Mouse (Mus musculus): ENCODE measurements around the gene Ms4a4c.

DNA sequence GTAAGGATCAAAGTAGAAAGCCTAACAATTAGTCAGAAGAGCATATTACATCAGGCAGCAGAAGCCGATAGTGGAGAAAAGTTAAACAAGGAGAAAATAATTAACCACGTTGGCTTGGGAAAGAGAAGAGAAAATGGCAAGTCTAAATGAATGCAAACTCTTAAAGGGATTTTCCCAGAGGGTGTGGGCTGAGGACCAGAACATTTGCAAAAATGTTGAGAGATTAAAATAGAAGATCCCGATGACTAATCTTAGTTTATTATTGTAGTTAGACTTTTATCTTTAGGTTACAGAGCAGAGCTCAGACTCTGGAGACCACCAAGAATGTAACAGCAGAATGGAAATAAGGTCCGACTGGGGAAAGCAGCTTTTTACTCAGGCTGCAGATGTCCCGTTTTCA lies 61.9 kb downstream of the Ms4a4c start:
- TF ChIP-seq CTCF (IDR thresholded peaks at IDR 0.05; ENCODE audit: control insufficient read depth, insufficient read depth, low read length) (no peak), POLR2A (IDR thresholded peaks at IDR 0.05; ENCODE audit: borderline replicate concordance, control insufficient read depth, low read depth, low read length) (no peak)
